Mouse (Mus musculus): Measurements from ENCODE around the gene Ccdc154.
A peak's percentile ranks its signal among the peaks of the same experiment; 100 is the strongest.
"Not testable (repeated sequence)": the region's sequence is repeated elsewhere in the genome, so short reads cannot be mapped to it uniquely, and the experiment has no call there.

Ccdc154 gene

DNA sequence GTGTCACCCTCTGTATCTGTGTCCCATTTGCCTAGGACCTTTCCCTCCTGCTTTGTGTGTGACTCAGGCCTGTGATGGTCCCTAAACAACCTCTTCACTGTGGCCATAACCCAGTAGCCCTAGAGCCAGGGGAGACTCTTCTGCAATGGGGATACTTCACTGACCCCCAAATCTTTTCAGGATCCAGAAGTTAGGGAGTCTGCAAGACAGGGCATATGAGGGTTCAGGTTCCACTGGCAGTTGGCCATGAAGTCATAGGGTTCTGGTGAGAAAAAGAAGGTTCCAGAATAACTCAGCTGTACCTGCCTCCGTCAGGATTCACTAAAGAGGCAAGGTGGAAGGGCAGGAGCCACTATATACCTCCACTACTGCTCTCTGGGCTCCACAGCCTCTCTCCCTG lies at the start of gene Ccdc154:
Gene Ccdc154, plus strand, starts transcription at position 301 of the 400 bp plus-strand sequence.
- DNase-seq (ENCODE audit: low spot score in 2 of 2), result no peak

DNA sequence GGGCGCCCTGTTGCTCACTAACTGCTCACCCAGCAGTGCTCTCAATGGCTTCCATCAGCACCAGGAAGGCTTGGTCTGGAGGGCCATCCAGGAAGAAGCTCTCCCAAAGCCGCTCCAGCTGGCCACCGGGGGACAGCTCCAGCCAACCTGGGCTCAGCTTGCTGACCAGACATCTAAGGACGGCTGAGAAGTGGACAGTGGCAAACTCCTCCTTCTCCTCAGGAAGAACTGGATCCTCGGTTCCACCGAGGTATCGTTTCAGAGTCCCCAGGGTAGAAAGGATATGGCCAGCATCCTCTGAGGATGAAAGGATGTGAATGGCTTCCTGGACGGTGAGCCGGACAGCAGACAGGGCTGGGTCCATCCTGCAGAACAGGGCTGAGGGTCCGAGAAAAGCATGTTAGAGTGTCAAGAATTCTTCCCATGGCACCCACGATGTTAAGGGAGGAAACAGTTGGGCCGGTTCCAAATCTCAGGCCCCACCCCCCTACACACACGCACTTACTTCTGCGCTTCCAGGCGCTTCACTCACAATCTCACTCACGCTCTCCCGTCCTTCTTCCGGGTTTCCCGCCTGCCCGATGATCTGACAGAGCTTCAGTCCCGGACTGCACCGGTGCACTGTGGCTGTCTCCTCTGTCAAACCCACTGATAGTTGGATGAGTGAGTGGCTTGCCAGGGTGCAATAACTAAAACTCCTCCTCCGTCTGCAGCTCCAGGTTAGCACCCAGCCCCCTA lies 47.2 kb upstream of the Ccdc154 start:
- DNase-seq (ENCODE audit: low spot score in 2 of 2), result no peak

DNA sequence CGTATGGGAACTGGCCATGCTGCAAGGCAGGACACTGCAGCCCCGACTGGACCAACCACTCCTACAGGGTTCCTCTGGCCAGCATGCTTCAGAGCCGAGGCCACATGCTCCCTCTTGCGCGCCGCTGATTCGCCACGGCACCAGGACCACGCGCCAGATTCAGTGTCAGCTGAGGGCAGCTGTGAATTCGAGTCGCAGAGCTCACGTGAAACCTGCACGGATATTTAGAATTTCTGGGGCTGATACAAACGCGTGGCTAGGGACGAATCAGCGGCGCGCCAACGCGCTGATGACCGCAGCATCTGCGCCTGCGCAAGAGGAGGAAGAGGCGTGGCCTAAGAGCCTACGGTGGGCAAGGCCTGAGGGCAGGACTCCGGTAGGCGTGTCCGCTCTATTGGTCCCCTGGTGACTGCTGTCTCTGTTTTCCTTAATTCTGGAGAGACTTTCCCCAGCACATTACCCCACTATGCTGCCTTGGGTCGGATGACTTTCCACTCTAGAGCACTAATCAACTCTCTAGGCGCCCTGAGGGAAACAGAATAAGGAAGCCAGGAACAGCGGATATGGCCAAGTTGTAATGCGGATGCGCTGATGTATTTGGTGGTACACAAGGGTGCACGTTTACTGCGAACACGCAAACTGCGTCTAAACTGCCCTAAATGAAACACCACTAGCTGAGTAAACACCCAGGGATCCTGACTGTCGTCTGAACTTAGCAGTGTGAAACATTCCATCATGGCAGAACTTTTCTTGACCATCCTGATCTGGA lies 46.4 kb upstream of the Ccdc154 start, which contains the start of gene Telo2:
Gene Telo2, minus strand, starts transcription at position 304 of the 769 bp plus-strand sequence.
- peak; percentile 87 to 93 for DNase-seq (ENCODE audit: low spot score in 2 of 2)

- no peak for DNase-seq (ENCODE audit: low spot score in 2 of 2)
These were observed 45.0 kb upstream of the Ccdc154 start for GRCm38 (mm10) chr17:25117263-25117662.

- no peak for DNase-seq (ENCODE audit: low spot score in 2 of 2)
These were observed 41.9 kb upstream of the Ccdc154 start, which contains the start of gene Ptx4 for GRCm38 (mm10) chr17:25120406-25120805. TSS of gene Ptx4 (plus strand) at chr17:25120760.

DNA sequence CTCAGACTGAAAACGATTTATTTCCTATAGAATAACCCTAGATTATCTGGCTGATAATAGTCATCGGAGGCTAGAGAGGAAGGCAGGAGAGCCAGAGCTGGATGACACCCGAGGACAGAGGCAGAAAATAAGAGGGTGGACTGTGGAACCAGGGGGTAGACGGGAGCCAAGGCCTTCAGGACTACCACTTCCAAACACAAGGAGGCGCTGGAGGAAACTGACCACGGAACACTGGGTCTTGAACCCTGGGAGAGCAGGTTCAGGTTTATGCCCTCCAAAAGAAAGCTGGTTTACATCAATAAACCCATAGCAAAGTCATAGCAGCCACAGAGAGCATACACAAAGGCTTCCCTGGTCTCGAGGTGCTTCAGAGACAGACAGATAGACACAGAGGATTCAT lies 38.3 kb upstream of the Ccdc154 start:
- no peak for DNase-seq (ENCODE audit: low spot score in 2 of 2)

DNA sequence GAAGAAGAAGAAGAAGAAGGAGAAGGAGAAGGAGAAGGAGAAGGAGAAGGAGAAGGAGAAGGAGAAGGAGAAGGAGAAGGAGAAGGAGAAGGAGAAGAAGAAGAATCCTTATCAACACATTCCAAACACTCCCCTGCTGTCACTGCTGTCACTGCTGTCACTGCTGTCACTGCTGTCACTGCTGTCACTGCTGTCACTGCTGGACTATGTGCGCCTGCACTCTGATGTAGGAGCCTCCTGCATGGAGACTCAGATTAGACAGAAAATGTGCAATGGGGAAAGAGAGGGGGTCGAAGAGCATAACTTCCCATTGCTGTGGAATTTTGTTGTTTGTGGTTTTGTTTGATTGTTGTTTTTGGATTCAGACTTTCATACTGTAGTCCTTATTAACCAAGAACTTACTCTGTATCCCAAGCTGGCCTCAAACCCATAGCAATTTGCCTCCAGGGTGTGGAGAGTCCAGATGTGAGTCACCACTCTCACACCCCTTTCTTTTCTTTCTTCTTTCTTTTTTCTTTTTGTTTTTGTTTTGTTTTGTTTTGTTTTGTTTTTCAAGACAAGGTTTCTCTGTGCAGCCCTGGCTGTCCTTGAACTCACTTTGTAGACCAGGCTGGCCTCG lies 36.7 kb upstream of the Ccdc154 start:
- not testable (repeated sequence) for DNase-seq (ENCODE audit: low spot score in 2 of 2)

DNA sequence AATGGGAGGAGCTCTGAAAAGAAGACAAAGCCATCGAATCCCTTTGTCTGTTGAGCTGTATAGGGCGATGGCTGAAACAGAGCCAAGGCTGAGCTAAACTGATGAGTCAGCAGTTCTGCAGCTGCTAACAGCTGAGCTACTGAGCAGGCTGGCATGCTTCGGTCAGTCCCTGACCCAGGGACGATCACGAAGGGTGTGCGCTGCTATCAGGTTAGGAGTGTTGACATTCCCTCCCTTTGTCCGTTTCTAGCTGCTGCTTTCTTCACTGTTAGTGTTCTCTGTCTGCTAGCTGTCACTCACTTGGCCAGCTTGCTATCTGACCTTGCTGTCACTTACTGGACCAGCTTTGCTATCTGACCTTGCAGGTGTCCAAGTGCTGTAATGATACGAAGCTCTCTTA lies 35.2 kb upstream of the Ccdc154 start:
- DNase-seq (ENCODE audit: low spot score in 2 of 2), result no peak

DNA sequence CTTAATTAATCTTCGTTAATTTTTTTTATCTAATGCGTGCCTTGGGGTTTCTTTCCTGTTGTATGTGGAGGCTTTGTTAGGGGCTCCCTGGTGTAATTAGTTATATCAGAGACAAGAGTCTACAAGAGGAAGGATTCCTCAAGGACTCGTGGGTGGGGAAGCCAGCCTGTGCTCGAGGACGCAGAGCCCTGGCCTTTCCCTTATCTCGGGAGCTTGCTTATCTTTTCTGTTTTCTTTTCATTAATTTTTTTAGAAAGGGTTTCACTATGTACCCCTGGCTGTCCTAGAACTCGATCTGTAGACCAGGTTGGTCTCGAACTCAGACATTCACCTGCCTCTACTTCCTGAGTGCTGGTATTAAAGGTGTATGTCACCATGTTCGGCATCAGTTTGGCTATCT lies 34.6 kb upstream of the Ccdc154 start:
- no peak for DNase-seq (ENCODE audit: low spot score in 2 of 2)

GRCm38 (mm10) chr17:25130060-25130459 lies 32.2 kb upstream of the Ccdc154 start:
- DNase-seq (ENCODE audit: low spot score in 2 of 2), result no peak

DNA sequence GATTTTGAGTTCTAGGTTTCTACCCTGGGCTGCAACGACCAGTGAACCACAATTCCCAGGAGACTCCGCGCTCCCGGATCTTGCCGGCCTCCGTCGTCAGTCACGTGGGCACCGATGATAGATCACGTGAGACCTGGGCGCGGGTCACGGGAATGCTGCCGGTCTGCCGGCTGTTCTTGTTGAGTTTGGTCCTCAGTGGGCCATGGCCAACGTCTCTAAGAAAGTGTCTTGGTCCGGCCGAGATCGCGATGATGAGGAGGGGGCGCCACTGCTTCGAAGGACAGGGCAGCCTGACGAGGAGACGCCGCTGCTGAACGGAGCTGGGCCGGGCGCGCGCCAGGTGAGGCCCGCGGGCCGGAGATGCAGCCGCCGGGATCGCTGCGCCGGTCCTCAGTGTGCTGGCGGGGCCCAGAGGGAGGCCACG lies 29.0 kb upstream of the Ccdc154 start, which contains the start of gene Clcn7:
Gene Clcn7, plus strand, starts transcription at position 117 of the 424 bp plus-strand sequence.
- DNase-seq (ENCODE audit: low spot score in 2 of 2), result peak; percentile 87 to 92

GRCm38 (mm10) chr17:25135622-25136021 lies 26.6 kb upstream of the Ccdc154 start:
- DNase-seq (ENCODE audit: low spot score in 2 of 2), result no peak

- no peak for DNase-seq (ENCODE audit: low spot score in 2 of 2)
These were observed 23.5 kb upstream of the Ccdc154 start for GRCm38 (mm10) chr17:25138803-25139202.

GRCm38 (mm10) chr17:25139960-25140359 lies 22.3 kb upstream of the Ccdc154 start:
- DNase-seq (ENCODE audit: low spot score in 2 of 2), result no peak

DNA sequence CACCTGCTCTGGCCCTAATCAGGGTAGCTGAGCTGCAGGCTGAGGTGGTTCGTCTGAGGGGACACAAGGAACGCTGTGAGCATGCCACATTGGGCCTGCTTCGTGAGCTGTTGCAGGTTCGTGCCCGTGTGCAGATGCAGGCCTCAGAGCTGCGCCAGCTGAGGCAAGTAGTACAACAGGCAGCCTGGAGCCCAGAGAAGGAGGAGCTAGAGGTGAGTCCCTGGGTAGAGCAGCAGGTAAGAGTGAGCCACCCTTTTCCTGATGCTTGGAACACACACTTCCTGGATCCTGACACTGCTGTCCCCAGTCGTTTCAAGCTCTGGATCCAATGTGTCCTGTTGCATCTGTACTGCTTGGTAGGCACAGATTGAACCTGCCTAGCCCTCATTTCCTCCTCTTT lies 1.1 kb downstream of the Ccdc154 start:
- no peak for DNase-seq (ENCODE audit: low spot score in 2 of 2)

DNA sequence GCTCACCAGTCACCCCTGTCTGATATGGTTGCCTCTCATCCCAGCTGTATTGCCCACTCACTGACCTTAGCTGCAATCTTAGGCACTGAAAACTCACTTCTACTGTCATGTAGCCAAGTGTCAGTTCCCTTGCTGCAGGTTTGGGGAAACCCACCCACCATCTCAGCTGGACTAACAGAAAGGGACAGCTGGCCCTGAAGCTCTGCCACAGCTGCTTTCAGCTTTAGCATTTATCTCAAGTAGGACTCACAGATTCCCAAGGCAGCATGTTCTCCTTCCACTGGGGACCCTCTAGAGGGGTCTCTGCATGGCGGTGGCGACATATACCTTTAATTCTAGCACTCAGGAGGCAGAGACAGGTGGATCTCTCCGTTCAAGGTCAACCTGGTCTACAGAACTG lies 2.5 kb downstream of the Ccdc154 start:
- no peak for DNase-seq (ENCODE audit: low spot score in 2 of 2)

DNA sequence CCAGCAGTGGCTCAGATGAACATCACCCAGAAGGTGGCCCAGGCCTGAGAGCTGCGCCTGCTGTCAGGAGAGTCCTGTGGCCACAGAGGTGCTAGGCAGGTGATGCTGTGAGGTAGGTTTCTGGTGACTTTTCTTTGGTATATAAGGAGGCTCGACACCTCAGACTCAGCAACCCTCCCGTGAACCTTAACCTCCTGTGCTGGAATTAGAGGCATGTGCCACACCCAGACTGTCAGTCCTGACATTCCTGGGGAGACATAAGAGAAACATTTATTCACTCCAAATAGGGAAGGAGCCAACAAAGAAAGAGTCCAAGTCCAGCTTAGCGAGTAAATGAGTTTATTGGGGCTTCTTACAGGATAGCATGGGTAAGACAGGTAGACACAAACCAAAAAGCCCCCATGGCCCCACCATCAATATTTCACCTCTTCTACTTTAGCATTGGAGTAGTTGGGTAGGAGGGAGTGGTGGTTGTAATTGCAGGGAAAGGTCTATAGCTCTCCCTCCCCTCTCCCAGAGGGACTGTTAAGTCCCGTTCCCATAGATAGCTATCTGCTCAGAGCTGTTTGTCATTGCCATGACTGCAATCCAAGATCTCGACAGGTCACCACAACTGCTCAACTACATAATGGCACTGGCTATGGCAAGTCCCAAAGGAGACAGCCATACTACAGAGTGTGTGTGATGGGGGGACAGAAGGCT lies 3.9 kb downstream of the Ccdc154 start:
- DNase-seq (ENCODE audit: low spot score in 2 of 2), result no peak

GRCm38 (mm10) chr17:25169706-25170105 lies 7.4 kb downstream of the Ccdc154 start:
- no peak for DNase-seq (ENCODE audit: low spot score in 2 of 2)

DNA sequence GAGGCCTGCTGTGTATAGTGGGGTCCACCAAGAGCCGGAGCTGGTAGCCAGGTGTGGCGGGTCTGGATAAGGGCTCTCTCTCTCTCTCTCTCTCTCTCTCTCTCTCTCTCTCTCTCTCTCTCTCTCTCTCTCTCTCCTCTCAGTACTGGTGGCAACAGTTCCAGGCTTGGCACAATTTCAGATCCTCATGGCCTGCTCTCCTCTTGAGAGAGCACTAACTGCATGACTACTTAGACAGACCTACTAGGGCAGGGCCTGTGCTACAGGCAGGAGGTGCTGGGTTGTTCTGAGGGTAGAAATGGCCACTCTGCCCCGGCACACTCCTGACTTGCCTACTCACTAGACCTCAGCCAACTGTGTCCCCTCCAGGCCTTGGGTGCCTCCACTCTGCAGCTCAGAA lies 10.3 kb downstream of the Ccdc154 start:
- DNase-seq (ENCODE audit: low spot score in 2 of 2), result no peak

- DNase-seq (ENCODE audit: low spot score in 2 of 2), result no peak
These were observed 13.2 kb downstream of the Ccdc154 start, which contains the start of gene Gm38655 for GRCm38 (mm10) chr17:25175411-25175810. TSS of gene Gm38655 (minus strand) at chr17:25175471.

DNA sequence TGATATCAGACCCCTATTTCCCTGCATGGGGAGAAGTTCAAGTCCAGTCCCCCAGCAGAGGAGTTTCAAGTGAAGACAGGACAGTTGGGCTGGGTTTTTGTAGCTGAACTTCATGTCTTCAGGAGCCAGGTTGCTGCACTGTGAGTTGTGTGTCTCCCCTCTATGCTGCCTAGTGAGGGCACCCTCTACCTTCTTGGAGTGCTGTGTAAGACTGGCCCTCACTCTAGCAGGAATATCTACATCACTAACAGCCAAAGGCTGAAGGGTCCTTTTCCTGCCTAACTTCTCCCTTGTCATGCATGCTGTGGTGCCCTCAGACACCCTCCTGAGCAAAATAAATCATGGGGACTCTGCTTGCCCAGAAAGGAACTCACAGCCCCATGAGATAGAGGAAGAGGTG lies 21.0 kb downstream of the Ccdc154 start:
- no peak for DNase-seq (ENCODE audit: low spot score in 2 of 2)

Measured in cerebellum, postnatal 4 days (tissue).